Mouse (Mus musculus) G1E (cell line): ENCODE measurements around the gene Rcan2. TPM values are rescaled to one million over a fixed set of nuclear protein-coding genes. Genes with fewer than 3 reads are reported as not detected.

Experiments used
- ATAC-seq: 2 replicates; pipeline ENCODE4 v1.8.0; 2016; ENCODE audit warnings: mild to moderate bottlenecking; ENCODE audit not compliant: insufficient number of reproducible peaks, poor library complexity, low FRiP score, severe bottlenecking; ENCODE audit errors: extremely low read depth
- DNase-seq: peaks from one replicate; pipeline ENCODE4 v3.0.0; 2012; ENCODE audit warnings: low spot score
- H3K27me3 ChIP-seq: 2 replicates; pipeline ENCODE4 v1.6.1; 2012; ENCODE audit warnings: mild to moderate bottlenecking, low read length, inconsistent platforms; ENCODE audit not compliant: insufficient read depth
- H3K36me3 ChIP-seq: replicated peaks from 2 replicates; pipeline ENCODE3; 2012; ENCODE audit warnings: mild to moderate bottlenecking, inconsistent platforms
- H3K4me1 ChIP-seq: 2 replicates; pipeline ENCODE4 v1.6.1; 2012; ENCODE audit warnings: low read depth, low read length, inconsistent platforms, mixed read lengths; ENCODE audit not compliant: insufficient read depth
- H3K4me3 ChIP-seq: 2 replicates; pipeline ENCODE4 v1.5.1; 2012; ENCODE audit warnings: low read depth, mild to moderate bottlenecking, inconsistent platforms, low read length, moderate library complexity, mixed read lengths
- H3K9me3 ChIP-seq: replicated peaks from 2 replicates; pipeline ENCODE4 v1.6.1; 2012; ENCODE audit warnings: inconsistent platforms
- CTCF ChIP-seq: IDR thresholded peaks from 2 replicates; pipeline ENCODE4 v1.5.1; 2012; ENCODE audit warnings: low read depth, low read length, inconsistent platforms, mixed read lengths
- GATA1 ChIP-seq: IDR thresholded peaks from 2 replicates; pipeline ENCODE4 v1.6.1; 2012; ENCODE audit warnings: borderline replicate concordance, low read length, inconsistent platforms, mixed read lengths
- GATA2 ChIP-seq: IDR thresholded peaks from 2 replicates; pipeline ENCODE4 v1.6.1; 2012; ENCODE audit warnings: low read depth, low read length, inconsistent platforms, borderline replicate concordance
- POLR2AphosphoS5 ChIP-seq: IDR thresholded peaks from 2 replicates; pipeline ENCODE4 v1.6.1; 2012; ENCODE audit warnings: low read depth, low read length, inconsistent platforms; ENCODE audit not compliant: insufficient replicate concordance
- TAL1 ChIP-seq: conservative IDR thresholded peaks from 2 replicates; pipeline ENCODE4 v1.6.1; 2012; ENCODE audit warnings: low read depth, low read length, inconsistent platforms, mixed read lengths
- polyA plus RNA-seq: library from polyadenylated mRNA; stranded (reverse); fragments of >175 nt; gene quantifications from 2 replicates; pipeline ENCODE4 v1.2.3, GENCODE M21; 2012
- total RNA-seq, 2 experiments: library from RNA; stranded (forward) in 1 of 2; stranded (reverse) in 1 of 2; fragments of 200-1000 nt in 1 of 2; fragments of >200 nt in 1 of 2; fragmentation: Nextera tagmentation in 1 of 2; gene quantifications; 2 replicates each; pipeline ENCODE4 v1.2.3; 2014 to 2017

The Rcan2 gene
- total and polyA plus RNA-seq, 3 experiments: 0.11 TPM; not detected in 2

- ATAC-seq (no peak), DNase-seq (no peak)
- Histone ChIP-seq H3K36me3 (no peaks in the 10 kb centered on the region), H3K4me1 (no peaks in the 10 kb centered on the region), H3K4me3 (no peak overlapping the region), H3K9me3 (peaks cover 54% of the 10 kb centered on the region), H3K27me3 (no peaks in the 10 kb centered on the region)
- TF ChIP-seq POLR2AphosphoS5 (no peak), CTCF (no peak), GATA2 (no peak), GATA1 (no peak), TAL1 (no peak)
Observed at GRCm38 (mm10) chr17:44026786-44027185, 225.6 kb downstream of the Rcan2 start.

- Histone ChIP-seq H3K27me3 (no peaks in the 10 kb centered on the region), H3K36me3 (no peaks in the 10 kb centered on the region), H3K4me3 (no peak overlapping the region), H3K4me1 (no peaks in the 10 kb centered on the region), H3K9me3 (peaks cover 55% of the 10 kb centered on the region)
- TF ChIP-seq CTCF (no peak), TAL1 (no peak), POLR2AphosphoS5 (no peak), GATA2 (no peak), GATA1 (no peak)
- DNase-seq (no peak), ATAC-seq (no peak)
Observed at GRCm38 (mm10) chr17:44027311-44027710, 226.2 kb downstream of the Rcan2 start.

GRCm38 (mm10) chr17:44029616-44030015 is 228.5 kb downstream of the Rcan2 start:
- DNase-seq (no peak), ATAC-seq (no peak)
- H3K4me1 ChIP-seq: no peaks in the 10 kb centered on the region
- no peak for TF ChIP-seq CTCF
- no peak for TF ChIP-seq GATA2
- no peak for TF ChIP-seq TAL1
- no peak for TF ChIP-seq POLR2AphosphoS5
- no peak for TF ChIP-seq GATA1
- H3K27me3 ChIP-seq: no peaks in the 10 kb centered on the region
- no peak overlapping the region for H3K4me3 ChIP-seq
- peaks cover 58% of the 10 kb centered on the region for H3K9me3 ChIP-seq
- H3K36me3 ChIP-seq: no peaks in the 10 kb centered on the region

GRCm38 (mm10) chr17:44030776-44031587 is 229.8 kb downstream of the Rcan2 start:
- H3K4me1 ChIP-seq: no peaks in the 10 kb centered on the region
- DNase-seq (no peak), ATAC-seq (no peak)
- H3K9me3 ChIP-seq: peaks cover 61% of the 10 kb centered on the region
- H3K4me3 ChIP-seq: no peak overlapping the region
- no peaks in the 10 kb centered on the region for H3K27me3 ChIP-seq
- TF ChIP-seq CTCF (no peak), GATA1 (no peak), POLR2AphosphoS5 (no peak), GATA2 (no peak), TAL1 (no peak)
- H3K36me3 ChIP-seq: no peaks in the 10 kb centered on the region

- TF ChIP-seq GATA2 (no peak), GATA1 (no peak), CTCF (no peak), TAL1 (no peak), POLR2AphosphoS5 (no peak)
- no peak overlapping the region for H3K4me3 ChIP-seq
- H3K36me3 ChIP-seq: no peaks in the 10 kb centered on the region
- peaks cover 55% of the 10 kb centered on the region for H3K9me3 ChIP-seq
- no peaks in the 10 kb centered on the region for H3K4me1 ChIP-seq
- H3K27me3 ChIP-seq: no peaks in the 10 kb centered on the region
- DNase-seq (no peak), ATAC-seq (no peak)
Observed at GRCm38 (mm10) chr17:44035005-44035404, 233.9 kb downstream of the Rcan2 start.

GRCm38 (mm10) chr17:44038656-44039055 is 237.5 kb downstream of the Rcan2 start:
- Histone ChIP-seq H3K27me3 (no peaks in the 10 kb centered on the region), H3K9me3 (peaks cover 34% of the 10 kb centered on the region), H3K4me3 (no peak overlapping the region), H3K36me3 (no peaks in the 10 kb centered on the region), H3K4me1 (no peaks in the 10 kb centered on the region)
- DNase-seq (no peak), ATAC-seq (no peak)
- TF ChIP-seq POLR2AphosphoS5: no peak
- TF ChIP-seq CTCF: no peak
- TF ChIP-seq GATA2: no peak
- no peak for TF ChIP-seq TAL1
- no peak for TF ChIP-seq GATA1
